Mouse (Mus musculus): ENCODE results near the gene Polrmt. TPM values are rescaled to one million over a fixed set of nuclear protein-coding genes. Genes with fewer than 3 reads are reported as not detected.
"Not testable (repeated sequence)": the region's sequence is repeated elsewhere in the genome, so short reads cannot be mapped to it uniquely, and the experiment has no call there.

The Polrmt gene
- polyA plus RNA-seq, 1 experiment from 2014 or later: 33.9 TPM

DNA sequence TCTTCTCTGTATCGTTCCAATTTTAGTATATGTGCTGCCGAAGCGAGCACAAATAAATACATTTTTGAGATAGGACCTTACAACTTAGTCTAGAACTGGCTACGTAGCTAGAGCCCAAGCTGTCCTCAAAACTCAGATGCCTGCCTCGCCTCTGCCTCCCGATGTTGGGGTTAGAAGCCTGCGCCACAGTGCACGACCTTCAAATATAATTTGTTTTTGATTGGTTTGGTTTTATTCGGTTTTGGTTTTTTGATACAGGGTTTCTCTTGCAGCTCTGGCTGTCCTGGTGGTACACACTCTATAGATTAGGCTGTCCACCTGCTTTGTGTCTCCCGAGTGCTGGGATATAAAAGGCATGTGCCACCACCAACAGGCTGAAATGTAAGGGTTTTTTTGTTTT, 42.8 kb downstream of the Polrmt start:
- Histone ChIP-seq H3K36me3 (peaks cover 1% of the 10 kb centered on the region), H3K27me3 (replicated peaks) (no peaks in the 10 kb centered on the region), H3K9me3 (no peaks in the 10 kb centered on the region), H3K4me2 (peak overlapping the region; percentile 83), H3K4me3 (replicated peaks) (peak overlapping the region; percentile 71), H3K27ac (peak overlapping the region; percentile 61), H3K9ac (no peak overlapping the region), H3K4me1 (peaks cover 40% of the 10 kb centered on the region)
- ATAC-seq (ENCODE audit: insufficient read depth, low FRiP score, low read depth): no peak
- WGBS: 77% methylated on average over 10 of the region's 10 CpGs

DNA sequence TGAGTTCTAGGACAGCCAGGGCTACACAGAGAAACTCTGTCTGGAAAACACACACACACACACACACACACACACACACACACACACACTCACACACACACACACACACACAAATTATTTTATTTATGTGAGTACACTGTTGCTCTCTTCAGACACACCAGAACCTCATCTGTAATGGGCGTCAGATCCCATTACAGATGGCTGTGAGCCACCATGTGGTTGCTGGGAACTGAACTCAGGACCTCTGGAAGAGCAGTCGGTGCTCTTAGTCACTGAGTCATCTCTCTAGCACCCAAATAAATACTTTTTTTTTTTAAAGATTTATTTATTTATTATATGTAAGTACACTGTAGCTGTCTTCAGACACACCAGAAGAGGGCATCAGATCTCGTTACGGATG, 43.4 kb downstream of the Polrmt start:
- H3K9ac ChIP-seq; ATAC-seq (ENCODE audit: insufficient read depth, low FRiP score, low read depth): not testable (repeated sequence)
- 81% methylated on average over 4 of the region's 4 CpGs for WGBS

DNA sequence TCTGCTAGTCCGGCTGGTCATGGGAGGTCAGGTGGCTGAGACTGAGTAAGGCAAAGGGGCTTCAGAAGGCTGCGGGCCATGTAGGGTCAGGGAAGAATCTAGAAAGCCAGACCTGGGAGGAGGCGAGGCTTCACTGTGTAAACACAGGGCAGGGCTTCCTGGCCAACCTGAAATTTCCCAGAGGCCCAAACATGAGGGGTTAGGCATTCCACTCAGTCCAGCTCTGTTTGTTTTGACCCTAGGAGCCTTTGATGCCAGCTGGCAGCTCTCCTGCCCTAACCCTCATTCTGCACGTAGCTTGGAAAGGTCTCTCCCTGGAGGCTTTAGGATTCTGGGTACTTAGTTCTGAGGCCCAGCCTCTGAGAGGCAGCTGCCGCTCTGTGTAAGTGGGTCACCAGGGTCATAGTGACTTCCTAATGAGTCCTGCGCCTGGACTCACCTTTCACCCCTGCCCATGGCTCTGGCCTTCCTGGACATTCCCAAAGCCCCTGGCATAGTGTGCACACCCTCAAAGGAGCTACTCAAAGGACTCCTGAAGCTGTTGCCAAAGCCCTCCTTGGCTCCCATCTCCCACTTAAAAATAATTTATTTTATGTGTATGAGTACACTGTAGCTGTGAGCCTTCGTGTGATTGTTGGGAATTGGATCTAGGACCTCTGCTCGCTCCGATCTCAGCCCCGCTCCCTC, 44.8 kb downstream of the Polrmt start:
- H3K9ac ChIP-seq: no peak overlapping the region; the same call in 1 of the 2 replicates
- ATAC-seq (ENCODE audit: insufficient read depth, low FRiP score, low read depth): peak; percentile 43
- WGBS: 37% methylated on average over 10 of the region's 10 CpGs
- H3K4me2 ChIP-seq: no peak overlapping the region
- peaks cover 44% of the 10 kb centered on the region for H3K4me1 ChIP-seq
- peak overlapping the region; percentile 86 for H3K27ac ChIP-seq
- H3K27me3 ChIP-seq (replicated peaks): no peaks in the 10 kb centered on the region
- H3K36me3 ChIP-seq: no peaks in the 10 kb centered on the region
- H3K9me3 ChIP-seq: no peaks in the 10 kb centered on the region
- no peak overlapping the region for H3K4me3 ChIP-seq (replicated peaks)

More for the DNA sequence above, 43.4 kb downstream of the Polrmt start:
- not testable (repeated sequence) for H3K9me3 ChIP-seq; H3K4me3 ChIP-seq (replicated peaks); H3K36me3 ChIP-seq; H3K27ac ChIP-seq; H3K27me3 ChIP-seq (replicated peaks); H3K4me2 ChIP-seq
- H3K4me1 ChIP-seq: peaks cover 42% of the 10 kb centered on the region

DNA sequence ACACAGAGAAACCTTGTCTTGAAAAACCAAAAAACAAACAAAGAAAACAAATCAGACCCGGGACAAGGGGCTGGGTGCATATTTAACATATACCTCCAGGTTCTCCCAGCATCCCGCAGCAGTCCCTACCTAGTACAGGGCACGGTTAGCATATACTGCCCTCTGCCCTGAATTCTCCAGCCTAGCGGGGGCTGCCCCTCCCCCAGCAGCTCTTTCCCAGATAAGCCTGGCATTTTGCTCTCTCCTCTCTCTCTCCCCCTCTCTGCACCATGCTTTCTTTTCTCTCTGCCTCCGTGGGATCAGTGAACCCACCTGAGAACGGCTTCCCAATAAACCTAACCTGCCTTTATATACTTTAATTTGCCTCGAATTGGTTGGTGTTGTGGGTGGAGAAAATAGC, 45.7 kb downstream of the Polrmt start:
- Histone ChIP-seq H3K27ac (peak overlapping the region; percentile 86), H3K9ac (no peak overlapping the region), H3K4me2 (no peak overlapping the region), H3K4me1 (peaks cover 44% of the 10 kb centered on the region), H3K4me3 (replicated peaks) (no peak overlapping the region), H3K36me3 (no peaks in the 10 kb centered on the region), H3K9me3 (no peaks in the 10 kb centered on the region), H3K27me3 (replicated peaks) (no peaks in the 10 kb centered on the region)
- WGBS: 25% methylated on average over 7 of the region's 7 CpGs
- no peak for ATAC-seq (ENCODE audit: insufficient read depth, low FRiP score, low read depth)

DNA sequence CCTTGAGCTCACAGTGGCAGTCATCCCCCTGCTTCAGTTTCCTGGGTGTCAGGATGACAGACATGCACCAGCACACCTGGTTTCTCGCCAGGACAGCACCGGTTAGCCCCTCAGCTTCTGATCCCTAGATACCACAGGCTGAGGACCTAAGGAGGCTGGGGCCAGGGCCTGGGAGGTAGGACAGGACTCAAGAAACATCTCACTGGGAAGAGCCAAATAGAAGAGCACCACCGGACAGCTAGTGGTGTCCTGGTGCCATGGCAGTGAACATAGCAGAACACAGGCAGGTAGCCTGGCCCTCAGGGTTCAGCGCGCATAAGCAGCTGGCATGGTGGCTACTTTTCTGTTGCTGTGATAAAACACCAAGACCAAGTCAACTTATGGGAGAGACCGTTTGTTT, 47.9 kb downstream of the Polrmt start:
- peaks cover 43% of the 10 kb centered on the region for H3K4me1 ChIP-seq
- no peaks in the 10 kb centered on the region for H3K9me3 ChIP-seq
- H3K36me3 ChIP-seq: no peaks in the 10 kb centered on the region
- 91% methylated on average over 6 of the region's 6 CpGs for WGBS
- H3K27me3 ChIP-seq (replicated peaks): no peaks in the 10 kb centered on the region
- no peak for ATAC-seq (ENCODE audit: insufficient read depth, low FRiP score, low read depth)
- H3K4me3 ChIP-seq (replicated peaks): no peak overlapping the region
- H3K9ac ChIP-seq: no peak overlapping the region
- no peak overlapping the region for H3K27ac ChIP-seq
- H3K4me2 ChIP-seq: no peak overlapping the region

DNA sequence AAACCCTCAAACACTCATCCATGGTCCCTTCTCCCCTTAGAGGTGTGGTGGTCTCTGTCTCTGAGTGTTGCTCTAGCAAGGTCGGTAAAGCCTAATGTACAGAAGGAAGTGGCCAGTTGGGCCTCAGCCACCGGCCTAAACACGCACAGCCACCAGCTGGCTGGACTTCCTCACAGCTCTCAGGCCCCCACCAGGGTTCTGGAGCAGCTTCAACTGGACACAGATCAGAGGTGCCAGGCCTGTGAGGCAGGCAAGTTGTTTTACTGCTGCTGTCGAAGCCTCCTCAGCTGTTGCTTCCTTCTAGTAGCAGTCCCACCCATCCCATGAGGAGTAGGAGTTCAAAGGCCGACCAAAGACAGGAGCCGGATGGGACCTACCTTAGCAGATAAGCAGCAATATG, 48.5 kb downstream of the Polrmt start:
- peak overlapping the region; percentile 83; the same call in 1 of the 2 replicates for H3K27ac ChIP-seq
- ATAC-seq (ENCODE audit: insufficient read depth, low FRiP score, low read depth): no peak
- no peak overlapping the region for H3K9ac ChIP-seq
- H3K36me3 ChIP-seq: no peaks in the 10 kb centered on the region
- no peak overlapping the region for H3K4me3 ChIP-seq (replicated peaks)
- no peaks in the 10 kb centered on the region for H3K27me3 ChIP-seq (replicated peaks)
- 71% methylated on average over 6 of the region's 6 CpGs for WGBS
- no peaks in the 10 kb centered on the region for H3K9me3 ChIP-seq
- H3K4me2 ChIP-seq: no peak overlapping the region
- peaks cover 43% of the 10 kb centered on the region for H3K4me1 ChIP-seq

DNA sequence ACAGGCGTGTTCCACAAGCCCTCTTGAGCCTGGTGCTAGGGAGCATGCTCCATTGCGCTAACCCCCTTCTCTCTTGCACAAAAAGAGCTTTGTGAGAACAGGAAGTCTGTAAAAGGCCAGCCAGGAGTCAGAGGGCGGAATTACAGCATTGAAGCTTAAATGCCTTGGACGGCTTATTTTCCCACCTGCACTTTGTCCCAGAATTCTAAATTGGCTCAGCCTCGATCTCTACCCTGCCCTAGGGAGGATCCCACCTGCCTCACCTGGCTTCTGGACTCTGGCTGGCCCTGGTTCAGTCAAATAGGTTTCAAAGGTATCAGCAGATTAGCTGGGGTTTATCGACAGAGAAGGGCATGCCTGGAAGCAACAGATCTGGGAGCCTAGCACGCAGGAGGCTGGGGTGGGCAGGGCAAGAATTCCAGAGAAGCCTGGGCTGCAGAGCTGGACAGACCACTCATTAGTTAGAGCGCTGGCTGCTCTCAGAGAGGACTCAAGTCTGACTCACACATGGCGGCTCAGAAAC, 50.2 kb downstream of the Polrmt start:
- ATAC-seq (ENCODE audit: insufficient read depth, low FRiP score, low read depth): peak; percentile 73
- Histone ChIP-seq H3K4me2 (peak overlapping the region; percentile 8), H3K27ac (peak overlapping the region; percentile 83), H3K4me1 (peaks cover 34% of the 10 kb centered on the region), H3K9ac (no peak overlapping the region), H3K36me3 (no peaks in the 10 kb centered on the region), H3K27me3 (replicated peaks) (no peaks in the 10 kb centered on the region), H3K9me3 (no peaks in the 10 kb centered on the region), H3K4me3 (replicated peaks) (no peak overlapping the region)
- 31% methylated on average over 9 of the region's 9 CpGs for WGBS

DNA sequence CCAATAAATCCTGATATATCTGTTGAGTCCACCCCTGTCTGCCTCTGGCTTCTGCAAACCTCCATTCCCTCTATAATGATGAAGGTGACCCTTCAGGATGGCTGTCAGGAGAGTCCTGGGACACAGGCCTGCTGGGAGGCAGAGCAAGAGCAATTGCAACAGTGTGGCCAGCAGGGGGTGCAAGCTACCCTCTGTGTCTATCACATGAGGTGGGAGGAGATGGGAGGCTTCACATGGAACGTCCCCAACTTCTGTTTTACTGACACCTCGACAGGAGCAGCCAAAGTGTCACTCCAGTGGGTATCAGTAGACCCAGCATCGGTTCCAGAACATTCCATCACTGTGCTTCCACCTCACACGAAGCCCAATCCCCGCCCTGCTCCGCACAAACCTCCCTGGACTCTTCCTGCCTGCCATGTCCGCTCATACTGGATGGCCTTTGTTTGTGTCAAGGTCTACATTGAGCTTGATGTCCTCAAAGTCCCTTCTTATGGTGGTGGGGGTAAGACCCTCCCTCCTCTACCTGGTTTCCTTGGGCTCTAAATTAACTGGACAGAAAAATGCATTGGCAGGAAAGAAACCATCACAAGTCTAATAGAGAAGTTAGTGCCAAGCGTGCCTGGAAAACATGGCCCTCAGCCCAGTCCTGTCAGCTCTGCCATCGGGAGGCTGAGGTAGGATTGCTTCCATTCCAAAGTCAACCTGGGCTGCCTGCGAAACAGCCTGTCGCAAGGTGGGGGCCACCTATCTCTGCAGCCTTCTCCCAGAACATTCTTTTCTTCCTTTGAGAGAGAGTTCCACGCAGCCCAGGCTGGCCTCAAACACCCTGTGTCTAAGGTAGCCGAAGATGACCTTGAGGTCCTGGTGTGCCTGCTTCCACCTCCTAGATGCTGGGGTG, 50.9 kb downstream of the Polrmt start:
- Histone ChIP-seq H3K27ac (peak overlapping the region; percentile 83), H3K27me3 (replicated peaks) (no peaks in the 10 kb centered on the region), H3K4me2 (peak overlapping the region; percentile 8; the same call in 1 of the 2 replicates), H3K9ac (no peak overlapping the region), H3K36me3 (no peaks in the 10 kb centered on the region), H3K4me1 (peaks cover 30% of the 10 kb centered on the region), H3K4me3 (replicated peaks) (no peak overlapping the region), H3K9me3 (no peaks in the 10 kb centered on the region)
- peak; percentile 43; the same call in 1 of the 2 replicates for ATAC-seq (ENCODE audit: insufficient read depth, low FRiP score, low read depth)
- 53% methylated on average over 13 of the region's 13 CpGs for WGBS

DNA sequence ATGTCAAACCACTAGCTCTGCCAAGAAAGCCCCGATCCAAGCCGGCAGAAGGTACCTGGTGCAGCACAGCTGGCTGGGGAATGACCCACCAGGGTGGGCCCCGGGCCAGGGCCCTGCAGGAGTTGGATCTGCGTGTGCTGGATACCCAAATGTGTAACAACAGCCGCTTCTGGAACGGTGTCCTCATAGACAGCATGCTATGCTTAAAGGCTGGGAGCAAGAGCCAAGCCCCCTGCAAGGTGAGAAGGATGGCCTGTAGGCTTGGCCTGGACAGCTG, 52.1 kb downstream of the Polrmt start:
- no peak overlapping the region for H3K27ac ChIP-seq
- H3K4me1 ChIP-seq: peaks cover 30% of the 10 kb centered on the region
- H3K36me3 ChIP-seq: peaks cover 2% of the 10 kb centered on the region; the same call in 1 of the 2 replicates
- no peak overlapping the region for H3K9ac ChIP-seq
- no peak overlapping the region for H3K4me3 ChIP-seq (replicated peaks)
- WGBS: 83% methylated on average over 6 of the region's 6 CpGs
- ATAC-seq (ENCODE audit: insufficient read depth, low FRiP score, low read depth): no peak
- H3K9me3 ChIP-seq: no peaks in the 10 kb centered on the region
- H3K27me3 ChIP-seq (replicated peaks): no peaks in the 10 kb centered on the region
- no peak overlapping the region for H3K4me2 ChIP-seq

DNA sequence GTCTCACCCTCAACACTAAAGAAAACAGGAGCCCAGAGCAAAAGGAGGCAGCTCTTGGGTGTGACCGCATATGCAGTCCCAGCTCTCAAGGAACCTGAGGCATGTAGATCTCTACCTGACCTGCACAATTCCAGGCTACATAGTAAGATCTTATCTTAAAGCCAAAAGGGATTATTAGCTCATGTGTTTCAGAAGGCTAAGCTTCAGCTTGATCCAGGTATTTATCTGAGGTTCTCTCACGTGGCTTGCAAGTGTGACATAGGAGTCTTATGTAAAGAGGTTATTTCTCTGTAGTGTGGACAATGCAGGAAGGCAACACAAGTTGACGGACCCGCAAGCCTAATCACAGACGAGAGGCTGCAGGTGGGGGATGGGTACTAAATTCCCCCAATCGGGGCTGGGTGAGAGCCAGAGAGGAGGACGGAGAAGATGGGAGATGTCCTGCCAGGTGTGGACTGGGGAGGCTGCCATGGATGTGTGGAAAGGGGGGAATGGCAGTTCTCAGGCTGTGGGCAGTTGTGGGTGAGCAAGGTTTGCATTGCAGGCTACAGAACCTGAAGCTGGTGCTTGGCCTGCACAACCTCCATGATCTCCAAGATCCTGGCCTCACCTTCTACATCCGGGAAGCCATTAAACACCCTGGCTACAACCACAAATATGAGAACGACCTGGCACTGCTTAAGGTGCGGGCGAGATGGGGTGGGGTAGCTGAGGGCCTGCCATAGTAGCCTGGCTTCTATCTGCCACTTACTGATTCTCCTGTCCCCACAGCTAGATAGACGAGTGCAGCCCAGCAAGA, 52.6 kb downstream of the Polrmt start:
- H3K9ac ChIP-seq: no peak overlapping the region
- 64% methylated on average over 12 of the region's 12 CpGs for WGBS
- no peak for ATAC-seq (ENCODE audit: insufficient read depth, low FRiP score, low read depth)
- H3K27ac ChIP-seq: no peak overlapping the region
- no peak overlapping the region for H3K4me3 ChIP-seq (replicated peaks)
- H3K27me3 ChIP-seq (replicated peaks): no peaks in the 10 kb centered on the region
- H3K9me3 ChIP-seq: no peaks in the 10 kb centered on the region
- H3K4me2 ChIP-seq: no peak overlapping the region
- peaks cover 33% of the 10 kb centered on the region for H3K4me1 ChIP-seq
- peaks cover 8% of the 10 kb centered on the region for H3K36me3 ChIP-seq

DNA sequence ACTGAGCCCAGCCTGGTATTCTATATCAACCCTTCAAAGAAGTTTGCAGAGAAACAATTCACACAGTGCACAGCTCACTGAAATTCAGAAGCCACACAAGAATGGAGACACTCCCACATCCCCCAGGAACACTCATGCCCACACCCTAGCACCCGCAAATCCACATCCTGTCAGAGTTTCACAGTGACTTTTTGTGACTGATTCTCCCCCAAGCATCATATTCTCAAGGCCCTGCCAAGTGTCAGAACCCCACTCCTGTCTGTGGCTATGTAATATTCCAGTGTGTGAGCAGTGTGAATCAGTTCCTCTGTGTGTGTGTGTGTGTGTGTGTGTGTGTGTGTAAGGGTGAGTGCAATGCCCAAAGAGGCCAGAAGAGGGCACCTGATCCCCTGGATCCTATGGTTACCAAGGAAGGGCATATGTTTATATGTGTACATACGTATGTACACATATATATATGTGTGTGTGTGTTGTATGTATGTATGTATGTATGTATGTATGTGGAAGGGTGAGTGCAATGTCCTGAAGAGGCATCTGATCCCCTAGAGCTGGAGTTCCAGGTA, 54.3 kb downstream of the Polrmt start:
- WGBS: 90% methylated on average over 2 of the region's 2 CpGs

More for the DNA sequence above, 54.3 kb downstream of the Polrmt start:
- Histone ChIP-seq H3K4me1 (peaks cover 23% of the 10 kb centered on the region), H3K4me3 (replicated peaks) (no peak overlapping the region), H3K27ac (no peak overlapping the region), H3K9me3 (no peaks in the 10 kb centered on the region), H3K9ac (no peak overlapping the region), H3K36me3 (peaks cover 24% of the 10 kb centered on the region), H3K4me2 (no peak overlapping the region), H3K27me3 (replicated peaks) (no peaks in the 10 kb centered on the region)
- no peak for ATAC-seq (ENCODE audit: insufficient read depth, low FRiP score, low read depth)
